Mouse (Mus musculus): ENCODE data around the gene Pycr1. TPM values are rescaled to one million over a fixed set of nuclear protein-coding genes. Genes with fewer than 3 reads are reported as not detected.

Pycr1 gene
- polyA plus RNA-seq, 1 experiment from 2014 or later = not detected

DNA sequence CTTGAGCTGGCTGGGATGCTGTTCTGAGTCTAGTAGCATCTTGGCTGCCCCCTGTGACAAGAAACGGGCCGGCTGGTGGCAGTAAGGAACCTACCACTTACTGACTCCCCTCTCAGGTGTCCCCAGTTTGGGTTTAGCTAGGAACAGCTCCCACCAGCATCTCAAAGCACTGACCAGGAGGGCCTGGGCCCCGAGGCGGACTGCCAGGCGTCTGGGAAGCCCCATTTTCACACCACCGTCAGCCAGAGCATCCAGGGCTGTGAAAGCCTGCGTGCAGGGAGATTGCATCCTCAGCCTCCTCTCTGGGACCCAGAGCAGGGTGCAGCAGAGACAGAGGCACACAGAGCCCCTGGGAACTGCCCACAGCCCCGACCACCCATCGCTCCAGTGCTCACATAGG is 2.3 kb downstream of the Pycr1 start:
- Histone ChIP-seq H3K36me3 (ENCODE audit: inconsistent target) (no peaks in the 10 kb centered on the region), H3K27ac (no peak overlapping the region), H3K4me3 (ENCODE audit: inconsistent target) (no peak overlapping the region), H3K79me2 (ENCODE audit: inconsistent target) (no peaks in the 10 kb centered on the region)
- WGBS (ENCODE audit: missing documents) = 86% methylated on average over 9 of the region's 9 CpGs

DNA sequence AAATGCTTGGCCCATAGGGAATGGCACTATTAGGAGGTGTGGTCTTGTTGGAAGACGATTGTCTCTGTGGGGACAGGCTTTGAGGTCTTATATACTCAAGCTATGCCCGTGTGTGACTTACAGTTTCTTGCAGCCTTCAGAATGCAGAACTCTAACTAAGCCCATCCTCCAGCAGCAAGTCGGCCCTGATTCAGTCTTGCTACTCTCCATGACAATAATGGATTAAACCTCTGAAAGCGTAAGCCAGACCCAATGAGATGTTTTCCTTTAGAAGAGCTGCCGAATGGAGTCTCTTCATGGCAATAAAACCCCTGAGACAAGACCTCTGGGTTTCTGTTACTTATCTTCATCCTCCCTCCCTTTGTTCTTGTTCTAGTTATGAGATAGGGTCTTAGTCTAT is 8.8 kb downstream of the Pycr1 start:
- no peak overlapping the region for H3K4me3 ChIP-seq (ENCODE audit: inconsistent target)
- H3K79me2 ChIP-seq (ENCODE audit: inconsistent target) = peaks cover 37% of the 10 kb centered on the region
- WGBS (ENCODE audit: missing documents) = 93% methylated on average over 5 of the region's 5 CpGs
- H3K27ac ChIP-seq = no peak overlapping the region
- H3K36me3 ChIP-seq (ENCODE audit: inconsistent target) = no peaks in the 10 kb centered on the region

DNA sequence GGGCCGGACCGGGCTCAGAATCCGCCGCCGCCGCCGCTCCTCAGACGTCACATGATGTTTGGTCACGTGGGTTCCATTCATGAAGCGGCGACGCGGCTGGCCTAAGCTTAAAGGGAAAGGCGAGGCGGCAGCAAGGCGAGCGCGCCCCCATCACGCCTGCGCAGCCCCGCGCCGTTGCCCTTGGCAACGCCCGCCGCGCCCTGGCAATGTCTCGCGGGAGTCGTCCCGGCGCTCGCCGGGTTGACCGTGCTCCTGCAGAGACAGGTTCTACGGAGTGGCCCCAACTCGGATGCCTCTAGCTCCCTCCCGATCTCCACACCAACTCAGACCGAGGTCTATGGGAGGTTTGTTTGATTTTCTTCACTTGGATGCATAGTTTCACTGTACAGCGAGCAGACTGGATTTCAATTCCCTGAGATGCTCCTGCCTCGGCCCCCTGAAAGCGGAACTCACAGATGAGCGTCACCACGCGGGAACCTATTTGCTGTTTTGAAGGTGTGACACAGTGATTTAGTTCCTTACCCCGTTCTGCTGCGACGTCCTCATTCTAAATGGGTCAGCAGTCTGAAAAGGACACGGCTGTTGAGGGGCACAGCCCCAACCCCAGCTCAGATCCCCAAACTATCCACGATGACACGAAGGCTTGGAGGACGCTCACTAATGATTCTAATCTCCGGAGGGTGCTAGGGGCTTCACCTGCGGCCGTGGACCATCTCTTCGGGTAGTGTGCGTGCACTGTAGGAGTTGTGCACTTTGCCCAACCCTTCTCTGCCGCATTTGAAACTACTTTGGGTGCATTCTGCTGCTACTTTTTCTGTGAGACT is 9.8 kb downstream of the Pycr1 start, which contains the start of gene Mafg:
TSS of gene Mafg (minus strand) at position 81 of the 824 bp plus-strand sequence.
- Histone ChIP-seq H3K27ac (peak within 1 kb of the TSS; percentile 99), H3K36me3 (ENCODE audit: inconsistent target) (no peaks in the 10 kb centered on the region)
- 18% methylated on average over 55 of the region's 58 CpGs for WGBS (ENCODE audit: missing documents)

DNA sequence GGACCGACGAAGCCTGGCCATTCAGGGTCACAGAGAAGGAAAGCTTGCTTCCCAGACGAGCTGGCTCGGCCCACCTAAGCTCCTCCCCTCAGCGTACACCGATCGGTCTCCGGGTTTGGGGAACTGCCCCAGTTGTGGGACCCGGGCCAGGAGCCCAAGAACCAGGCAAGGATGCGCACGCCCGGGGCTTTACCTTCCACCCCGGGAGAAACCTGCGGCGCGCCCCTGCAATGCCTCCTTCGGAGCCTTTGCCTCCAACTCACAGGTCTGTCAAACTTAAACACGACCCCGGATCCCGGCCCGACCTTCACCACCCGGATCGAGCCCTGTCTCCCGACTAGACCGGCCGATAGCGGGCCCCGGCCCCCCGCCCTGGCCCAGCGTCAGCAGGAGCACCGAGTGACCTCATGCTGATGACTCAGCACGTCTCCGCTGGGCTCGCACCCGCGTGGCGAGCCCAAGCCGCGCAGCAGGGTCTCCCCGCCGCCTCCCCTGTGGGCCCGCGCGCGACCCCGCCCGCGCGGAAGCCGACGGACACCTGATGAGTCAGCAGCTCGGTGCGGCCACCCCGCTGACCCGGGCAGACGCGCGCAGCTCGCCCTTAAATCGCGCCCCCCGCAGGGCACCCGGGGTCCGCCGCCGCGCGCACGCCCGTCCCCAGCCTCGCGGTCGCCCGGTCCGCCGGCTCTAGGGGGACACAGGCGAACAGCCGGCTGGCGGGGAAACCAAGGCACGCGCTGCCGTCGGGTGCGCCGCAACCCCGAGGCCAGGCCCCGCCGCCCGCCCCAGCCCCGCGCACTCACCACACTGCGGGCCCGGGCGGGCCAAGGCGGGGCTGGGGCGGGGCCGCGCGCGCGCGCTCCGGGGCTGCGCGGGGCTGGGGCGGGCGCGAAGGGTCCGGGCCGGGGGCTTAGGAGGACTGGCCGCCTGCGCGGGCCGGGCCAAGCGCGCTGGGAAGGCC is 10.7 kb downstream of the Pycr1 start:
- H3K27ac ChIP-seq = peak overlapping the region; percentile 99
- WGBS (ENCODE audit: missing documents) = 1% methylated on average over 101 of the region's 116 CpGs

More for the DNA sequence above, 9.8 kb downstream of the Pycr1 start, which contains the start of gene Mafg:
- Histone ChIP-seq H3K4me3 (ENCODE audit: inconsistent target) (peak within 1 kb of the TSS; percentile 71), H3K79me2 (ENCODE audit: inconsistent target) (peaks cover 46% of the 10 kb centered on the region)

DNA sequence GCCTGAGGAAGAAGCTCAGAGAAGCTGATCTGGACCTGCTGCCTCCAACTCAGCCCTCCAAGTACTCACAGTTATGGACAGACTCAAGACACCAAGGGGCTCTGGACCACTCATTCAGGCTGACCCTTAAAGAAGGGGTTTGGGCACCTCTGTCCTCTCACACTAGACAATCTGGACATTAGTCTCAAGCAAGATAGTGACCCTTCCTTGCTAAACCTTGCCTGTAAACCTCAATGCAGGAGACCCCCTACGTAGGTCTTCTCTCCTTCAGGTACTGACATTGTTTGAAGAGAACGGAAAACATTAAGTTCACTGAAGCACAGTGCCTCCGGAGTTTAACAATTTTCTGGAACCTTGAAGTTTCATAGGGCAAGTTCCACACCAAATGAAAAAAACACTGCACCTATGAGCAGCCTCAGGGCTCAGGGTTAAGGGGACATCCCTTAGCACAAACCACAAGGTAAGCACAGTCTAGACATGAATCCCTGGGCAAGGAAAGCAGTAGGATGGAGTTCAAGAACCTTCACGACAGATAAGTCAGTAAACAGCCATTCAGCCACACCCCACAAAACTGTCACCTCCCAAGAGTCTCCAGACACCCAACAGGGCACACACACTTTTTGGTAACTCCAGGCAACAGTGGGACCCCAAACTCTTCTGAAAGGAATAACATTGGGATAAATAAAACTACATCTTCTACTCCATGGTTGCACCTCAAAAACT is 11.7 kb downstream of the Pycr1 start:
- Histone ChIP-seq H3K36me3 (ENCODE audit: inconsistent target) (no peaks in the 10 kb centered on the region), H3K27ac (peak overlapping the region; percentile 99), H3K4me3 (ENCODE audit: inconsistent target) (peak overlapping the region; percentile 71), H3K79me2 (ENCODE audit: inconsistent target) (peaks cover 65% of the 10 kb centered on the region)
- WGBS (ENCODE audit: missing documents) = 44% methylated on average over 4 of the region's 4 CpGs

More for the DNA sequence above, 10.7 kb downstream of the Pycr1 start:
- peak overlapping the region; percentile 71 for H3K4me3 ChIP-seq (ENCODE audit: inconsistent target)
- no peaks in the 10 kb centered on the region for H3K36me3 ChIP-seq (ENCODE audit: inconsistent target)
- peaks cover 55% of the 10 kb centered on the region for H3K79me2 ChIP-seq (ENCODE audit: inconsistent target)

DNA sequence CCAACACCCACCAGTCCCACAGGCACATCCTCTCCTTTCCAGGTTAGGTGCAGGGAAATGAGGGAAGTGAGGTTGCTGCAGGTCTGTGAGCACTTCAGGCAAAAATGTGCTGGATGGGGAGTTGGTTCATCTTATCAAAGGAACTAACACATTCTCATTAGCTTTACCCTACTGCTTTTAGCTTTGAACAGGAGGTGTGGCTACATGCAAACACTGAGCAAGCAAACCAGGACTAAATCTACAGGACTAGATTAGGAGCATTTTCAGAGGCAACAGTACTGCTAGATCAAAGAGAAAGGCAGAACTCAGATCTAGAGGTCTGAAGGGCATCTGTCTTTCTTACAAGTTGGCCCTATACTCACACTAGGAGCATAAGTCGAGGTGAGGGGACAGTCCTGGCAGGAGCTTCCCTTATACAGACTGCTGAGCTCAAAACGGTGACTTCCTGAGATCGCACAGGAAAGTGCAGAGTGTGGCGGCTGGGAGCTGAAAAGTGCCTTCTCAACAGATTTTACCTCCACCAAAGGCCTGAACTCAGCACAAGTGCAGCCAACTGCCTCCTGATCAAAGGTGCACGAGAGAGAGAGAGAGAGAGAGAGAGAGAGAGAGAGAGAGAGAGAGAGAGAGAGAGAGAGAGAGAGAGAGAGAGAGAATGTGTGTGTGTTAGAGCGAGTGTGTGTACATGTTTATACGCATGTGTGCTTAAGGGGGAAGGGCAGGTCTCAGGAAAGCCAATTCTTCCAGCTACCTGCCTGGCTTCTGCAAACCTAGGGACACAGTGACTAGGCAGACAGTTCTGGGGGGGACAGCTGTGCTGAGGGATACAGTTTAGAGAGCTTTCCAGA is 12.5 kb downstream of the Pycr1 start:
- Histone ChIP-seq H3K79me2 (ENCODE audit: inconsistent target) (peaks cover 73% of the 10 kb centered on the region), H3K36me3 (ENCODE audit: inconsistent target) (no peaks in the 10 kb centered on the region)
- WGBS (ENCODE audit: missing documents) = 4% methylated on average over 7 of the region's 7 CpGs

DNA sequence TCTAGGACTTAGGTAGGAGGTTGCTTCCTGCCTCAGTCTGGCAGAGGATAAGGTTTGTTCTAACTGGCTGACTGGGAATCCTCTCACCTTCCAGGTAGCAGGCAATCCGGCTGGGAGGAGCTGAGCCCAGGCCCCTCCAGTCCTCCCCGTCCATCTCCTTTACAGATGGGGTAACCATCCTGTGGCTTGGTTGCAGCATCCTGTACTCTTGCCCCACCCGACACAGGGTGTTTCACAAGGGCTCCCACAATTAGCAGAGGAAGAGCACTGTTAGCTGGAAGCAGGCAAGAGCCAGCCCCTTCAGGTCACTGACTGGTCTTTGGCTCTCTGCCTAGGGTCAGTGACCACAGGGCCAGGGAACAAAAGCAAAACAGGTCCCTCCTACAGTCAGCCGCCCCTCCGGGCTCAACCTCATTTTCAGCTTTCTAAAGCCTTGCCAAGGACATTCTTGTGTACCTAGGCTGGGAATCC is 13.1 kb downstream of the Pycr1 start:
- Histone ChIP-seq H3K27ac (peak overlapping the region; percentile 99), H3K36me3 (ENCODE audit: inconsistent target) (no peaks in the 10 kb centered on the region), H3K4me3 (ENCODE audit: inconsistent target) (peak overlapping the region; percentile 52), H3K79me2 (ENCODE audit: inconsistent target) (peaks cover 79% of the 10 kb centered on the region)
- WGBS (ENCODE audit: missing documents) = 0% methylated on average over 5 of the region's 5 CpGs

More for the DNA sequence above, 12.5 kb downstream of the Pycr1 start:
- H3K4me3 ChIP-seq (ENCODE audit: inconsistent target) = peak overlapping the region; percentile 71
- H3K27ac ChIP-seq = peak overlapping the region; percentile 99

DNA sequence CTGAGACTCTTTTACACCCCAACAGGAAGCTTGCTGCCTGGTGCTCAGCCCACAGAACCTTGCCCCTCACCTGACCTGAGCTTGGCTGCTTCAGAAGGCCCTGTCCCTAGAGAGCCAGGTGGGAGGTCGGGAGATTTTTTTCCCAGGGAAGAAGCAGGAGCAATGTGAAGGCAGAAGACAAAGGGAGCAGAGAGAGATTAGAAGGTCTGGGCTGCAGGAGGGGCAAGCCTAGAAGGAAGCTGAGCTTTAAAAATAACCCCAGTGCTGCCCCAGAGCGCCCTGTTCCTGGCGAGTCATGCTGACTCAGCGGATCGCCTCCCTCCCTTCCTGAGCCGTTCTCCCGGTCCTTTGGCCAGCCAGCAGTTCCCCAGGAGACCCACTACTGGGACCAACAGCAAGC is 13.7 kb downstream of the Pycr1 start:
- H3K4me3 ChIP-seq (ENCODE audit: inconsistent target) = peak overlapping the region; percentile 52
- H3K79me2 ChIP-seq (ENCODE audit: inconsistent target) = peaks cover 83% of the 10 kb centered on the region
- no peaks in the 10 kb centered on the region for H3K36me3 ChIP-seq (ENCODE audit: inconsistent target)
- H3K27ac ChIP-seq = peak overlapping the region; percentile 99
- 0% methylated on average over 7 of the region's 7 CpGs for WGBS (ENCODE audit: missing documents)

DNA sequence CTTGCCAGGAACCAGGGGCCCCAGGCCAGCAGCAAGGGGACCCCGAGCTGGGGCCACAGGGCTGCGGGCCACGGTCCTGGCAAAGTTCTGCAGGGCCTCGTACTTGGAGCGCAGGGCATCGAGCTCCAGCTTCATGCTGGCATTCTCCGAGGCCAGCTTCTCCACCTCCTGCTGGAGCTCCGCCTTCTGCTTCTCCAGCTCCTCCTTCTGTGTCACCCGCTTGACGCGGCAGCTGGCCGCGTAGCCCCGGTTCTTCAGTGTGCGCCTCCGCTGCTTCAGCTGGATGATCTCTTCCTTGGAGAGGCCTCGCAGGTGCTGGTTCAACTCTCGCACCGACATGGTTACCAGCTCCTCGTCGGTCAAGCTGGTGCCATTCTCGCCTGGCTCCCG is 14.2 kb downstream of the Pycr1 start:
- H3K79me2 ChIP-seq (ENCODE audit: inconsistent target) = peaks cover 78% of the 10 kb centered on the region
- WGBS (ENCODE audit: missing documents) = 2% methylated on average over 23 of the region's 23 CpGs
- peak overlapping the region; percentile 99 for H3K27ac ChIP-seq
- peak overlapping the region; percentile 52 for H3K4me3 ChIP-seq (ENCODE audit: inconsistent target)
- H3K36me3 ChIP-seq (ENCODE audit: inconsistent target) = no peaks in the 10 kb centered on the region

DNA sequence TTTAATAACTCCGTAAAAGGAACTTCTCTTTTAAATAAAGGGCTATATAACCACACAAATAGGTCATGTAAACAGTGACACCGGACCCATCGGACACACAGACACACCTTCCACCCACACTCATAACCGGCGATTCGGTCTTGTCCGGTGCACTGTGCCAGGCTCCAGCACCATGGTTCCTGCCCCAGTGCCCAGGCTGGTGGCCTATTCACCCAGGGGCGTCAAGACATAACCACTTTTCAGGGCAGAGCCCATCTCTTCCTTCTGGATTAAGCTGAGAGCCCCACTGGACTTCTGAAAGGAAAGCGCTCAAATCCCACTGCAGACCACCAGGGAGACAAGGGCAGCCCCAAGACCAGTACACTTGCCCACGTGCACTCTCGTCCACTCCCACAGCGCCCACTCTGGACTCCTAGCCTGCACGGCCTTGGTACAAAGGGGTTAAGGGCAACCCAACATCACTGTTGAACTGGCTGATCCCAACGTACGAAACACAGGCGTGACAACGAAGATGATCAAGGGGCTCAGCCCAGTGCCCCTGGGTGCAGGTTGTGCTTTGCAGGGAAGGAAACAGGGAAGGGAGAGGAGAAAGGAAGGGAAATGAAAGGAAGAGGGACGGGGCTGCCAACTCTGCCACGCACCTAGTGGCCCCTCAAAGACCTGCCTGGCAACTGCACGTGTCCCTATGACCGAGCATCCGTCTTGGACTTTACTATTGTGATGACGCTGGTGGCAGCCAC is 14.8 kb downstream of the Pycr1 start:
- 0 out of 2 replicates have a peak, but pooled peaks cover under 1% of the 10 kb centered on the region for H3K36me3 ChIP-seq (ENCODE audit: inconsistent target)
- peak overlapping the region; percentile 99 for H3K27ac ChIP-seq
- WGBS (ENCODE audit: missing documents) = 56% methylated on average over 22 of the region's 23 CpGs
- H3K79me2 ChIP-seq (ENCODE audit: inconsistent target) = peaks cover 80% of the 10 kb centered on the region
- H3K4me3 ChIP-seq (ENCODE audit: inconsistent target) = peak overlapping the region; percentile 4; the same call in 1 of the 2 replicates

DNA sequence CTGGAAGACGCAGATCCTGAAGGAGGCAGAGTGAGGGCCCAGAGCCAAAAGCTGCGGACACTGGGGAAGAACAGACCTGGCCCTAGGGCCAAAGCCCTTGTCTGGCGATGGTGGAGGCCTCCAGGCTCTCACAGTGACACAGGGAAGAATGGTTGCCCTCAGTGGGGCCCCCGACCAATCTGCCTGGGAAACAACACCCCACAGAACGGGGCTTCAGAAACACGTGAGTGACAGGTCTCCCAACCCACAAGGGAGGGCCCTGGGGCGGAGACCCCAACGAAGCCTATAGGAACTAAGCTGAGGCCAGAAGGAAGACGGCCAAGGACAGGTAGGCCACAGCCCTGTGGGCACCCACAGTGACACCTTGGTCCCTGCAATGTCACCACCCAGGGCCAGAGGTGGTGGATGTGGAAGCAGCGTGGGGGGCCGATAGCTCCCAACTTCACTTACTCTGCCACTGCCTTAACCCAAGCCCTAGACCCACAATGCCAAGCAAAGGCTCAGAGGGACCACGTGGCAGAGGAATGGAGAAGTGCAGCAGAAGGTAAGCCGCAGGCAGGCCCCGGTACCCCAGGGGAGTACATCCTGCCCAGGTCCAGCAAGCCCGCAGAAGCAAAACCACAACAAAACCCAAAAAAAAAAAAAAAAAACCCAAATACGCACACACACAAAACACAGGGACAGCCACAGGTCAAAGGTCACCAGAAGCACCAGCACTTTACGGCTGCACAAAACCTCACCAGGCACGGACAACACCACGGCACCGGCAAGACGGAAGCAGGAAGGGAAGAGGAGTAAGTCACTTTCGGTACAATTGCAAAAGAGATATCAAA is 15.9 kb downstream of the Pycr1 start:
- peaks cover 91% of the 10 kb centered on the region for H3K79me2 ChIP-seq (ENCODE audit: inconsistent target)
- H3K36me3 ChIP-seq (ENCODE audit: inconsistent target) = peaks cover 11% of the 10 kb centered on the region; the same call in 1 of the 2 replicates
- WGBS (ENCODE audit: missing documents) = 21% methylated on average over 21 of the region's 22 CpGs
- peak overlapping the region; percentile 4; the same call in 1 of the 2 replicates for H3K4me3 ChIP-seq (ENCODE audit: inconsistent target)
- peak overlapping the region; percentile 99 for H3K27ac ChIP-seq
